Mouse (Mus musculus) kidney, postnatal 14 days (tissue): Measurements from ENCODE around the gene Dusp22.

Experiments
- DNase-seq: peaks from one replicate; pipeline ENCODE4 v3.0.0; 2022; ENCODE audit warnings: mixed read lengths

Dusp22 gene

GRCm38 (mm10) chr13:30722601-30723000, 62.8 kb downstream of the Dusp22 start:
- no peak for DNase-seq

DNA sequence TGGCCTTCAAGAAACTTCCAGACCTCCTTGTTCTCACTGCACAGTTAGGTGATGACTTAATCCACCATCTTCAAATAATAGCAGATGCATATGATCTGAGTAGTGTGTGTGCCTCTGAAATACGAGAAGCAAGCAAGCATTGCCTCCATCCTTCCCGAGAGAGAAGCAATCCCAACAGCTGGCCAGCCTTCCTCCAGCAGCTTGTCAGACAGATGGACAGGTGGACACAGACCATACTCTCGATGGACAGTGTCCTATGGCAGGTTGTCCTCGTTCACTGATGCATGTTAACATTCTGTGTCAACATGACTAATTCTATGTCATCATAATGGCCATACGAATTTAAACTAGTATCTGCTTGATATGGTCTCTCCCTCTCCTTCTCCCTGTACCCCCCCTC, 63.5 kb downstream of the Dusp22 start:
- no peak for DNase-seq

- no peak for DNase-seq
Measured at GRCm38 (mm10) chr13:30723858-30724257, 64.1 kb downstream of the Dusp22 start.

DNA sequence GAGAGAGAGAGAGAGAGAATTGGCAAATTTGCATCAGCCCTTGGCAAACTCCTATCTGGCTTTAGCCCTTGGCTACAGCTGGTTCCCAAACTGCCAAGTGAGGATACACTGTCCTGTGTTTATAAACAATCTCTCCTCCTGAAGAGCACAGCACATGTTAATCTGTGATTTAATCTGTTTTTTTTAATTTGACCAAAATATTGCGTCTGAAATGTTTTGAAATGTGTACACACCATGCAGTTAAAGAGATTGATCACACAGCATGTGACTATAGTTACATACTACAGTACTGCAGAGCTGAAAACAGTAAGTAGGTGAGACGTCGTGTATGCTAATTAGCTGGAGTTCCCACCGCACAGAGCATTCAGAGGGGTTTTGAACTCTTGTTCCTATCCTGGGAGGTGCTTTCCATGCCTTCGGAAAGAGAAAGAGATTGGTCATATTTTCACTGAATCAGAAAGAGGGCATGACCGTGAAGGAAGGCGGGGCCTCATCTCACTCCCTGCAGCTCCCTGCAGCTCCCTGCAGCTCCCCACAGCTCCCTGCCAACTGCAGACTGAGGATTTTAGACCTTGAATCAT, 65.0 kb downstream of the Dusp22 start:
- DNase-seq, result no peak

- no peak for DNase-seq
Measured at GRCm38 (mm10) chr13:30726879-30727278, 67.1 kb downstream of the Dusp22 start.

- no peak for DNase-seq
Measured at GRCm38 (mm10) chr13:30728155-30728554, 68.4 kb downstream of the Dusp22 start.

DNA sequence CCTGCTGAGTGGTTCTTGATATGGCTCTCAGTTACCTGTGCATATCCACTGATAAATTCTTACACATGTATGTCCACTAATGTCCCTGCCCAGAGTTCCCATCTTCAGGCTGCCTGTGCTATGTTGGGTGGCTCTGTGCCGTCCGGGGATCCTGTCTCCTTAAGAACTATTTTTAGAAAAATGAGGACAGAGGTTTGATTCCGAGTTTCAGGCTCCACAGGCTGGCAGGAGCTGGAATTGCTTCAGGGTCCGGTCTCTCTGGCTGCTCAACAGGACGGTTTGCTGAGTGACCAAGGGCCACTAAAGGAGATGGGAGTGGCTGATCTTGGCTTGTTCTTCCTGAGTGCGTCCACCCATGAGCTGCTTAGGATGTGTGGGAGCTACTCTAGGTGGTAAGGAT, 69.4 kb downstream of the Dusp22 start:
- DNase-seq, result peak; percentile 35

DNA sequence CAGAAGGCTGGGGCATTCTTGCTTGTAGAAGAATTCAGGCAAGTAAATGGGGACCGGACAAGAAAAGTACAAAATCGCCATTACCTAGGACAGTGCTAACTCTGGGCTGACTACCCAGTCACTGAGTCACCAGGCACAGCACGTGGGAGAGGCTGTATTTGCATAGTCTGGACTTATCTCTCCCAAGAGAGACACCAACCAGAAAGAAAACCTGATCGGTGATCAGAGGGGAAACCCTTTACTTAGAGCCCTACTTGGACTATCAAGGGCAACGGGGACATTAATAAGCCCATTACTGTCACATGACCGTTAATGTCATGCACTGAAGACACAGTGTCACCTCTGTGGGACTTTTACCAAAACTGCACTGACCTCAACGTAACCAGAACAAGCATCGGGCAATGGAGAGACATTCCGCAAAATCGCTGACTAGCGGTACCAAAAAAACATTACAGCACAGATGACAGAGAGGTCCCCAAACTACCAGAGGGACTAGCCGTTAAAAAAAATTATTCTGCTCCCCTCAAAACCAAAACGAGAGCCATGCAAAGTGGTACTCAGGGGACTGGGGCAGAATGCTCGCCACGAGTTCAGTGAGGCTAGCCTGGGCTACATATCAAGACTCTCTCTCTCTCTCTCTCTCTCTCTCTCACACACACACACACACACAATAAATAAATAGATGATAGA, 70.5 kb downstream of the Dusp22 start:
- DNase-seq, result no peak

DNA sequence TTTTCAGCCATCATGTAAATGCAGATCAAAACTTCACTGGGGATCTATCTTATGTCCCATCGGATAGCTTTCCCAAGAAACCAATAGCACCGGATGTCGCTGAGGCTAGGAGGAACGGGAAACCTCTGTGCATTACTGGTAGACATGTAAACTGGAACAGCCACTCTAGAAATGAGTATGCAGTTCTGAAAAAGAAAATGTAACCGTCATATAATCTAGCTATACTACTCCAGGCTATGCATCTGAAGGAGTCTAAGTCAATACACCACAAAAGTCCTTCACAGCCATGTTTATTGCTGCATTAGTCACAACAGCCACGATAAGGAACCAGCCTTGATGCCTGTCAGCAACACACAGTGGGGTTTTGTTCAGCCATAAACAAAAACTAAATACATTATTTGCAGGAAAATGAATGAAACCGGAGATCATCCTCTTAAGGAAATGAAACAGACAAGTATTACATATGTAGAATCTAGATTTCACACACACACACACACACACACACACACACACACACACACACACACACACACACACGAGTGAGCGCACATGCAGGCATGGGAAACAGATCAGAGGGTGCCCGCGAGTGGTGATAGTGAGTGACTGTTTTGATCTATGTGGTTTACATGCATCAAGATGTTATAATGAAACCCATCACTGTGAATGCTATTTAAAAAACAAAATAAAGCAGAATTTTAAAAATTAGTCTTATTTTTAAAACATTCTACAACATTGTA, 73.1 kb downstream of the Dusp22 start:
- no peak for DNase-seq

- DNase-seq, result no peak
Measured at GRCm38 (mm10) chr13:30736721-30737120, 76.9 kb downstream of the Dusp22 start.

DNA sequence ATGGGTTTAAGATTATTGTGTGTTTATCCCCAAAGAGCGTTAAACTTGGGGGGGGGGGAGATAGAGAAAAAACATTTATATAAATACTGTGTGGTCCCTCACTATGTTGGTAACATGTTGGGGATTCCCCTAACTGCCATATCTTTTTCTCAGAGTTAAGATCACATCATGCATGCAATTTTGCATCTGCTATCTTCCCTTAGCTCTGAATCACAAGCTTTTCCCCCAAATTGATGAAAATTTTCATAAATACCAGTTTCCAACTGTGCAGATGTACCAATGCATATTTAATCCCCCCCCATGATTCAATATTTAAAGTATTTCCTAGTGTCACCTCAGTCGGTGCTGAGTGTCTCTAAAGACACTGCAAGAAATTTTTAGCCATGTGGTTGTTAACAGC, 77.5 kb downstream of the Dusp22 start:
- DNase-seq, result no peak

DNA sequence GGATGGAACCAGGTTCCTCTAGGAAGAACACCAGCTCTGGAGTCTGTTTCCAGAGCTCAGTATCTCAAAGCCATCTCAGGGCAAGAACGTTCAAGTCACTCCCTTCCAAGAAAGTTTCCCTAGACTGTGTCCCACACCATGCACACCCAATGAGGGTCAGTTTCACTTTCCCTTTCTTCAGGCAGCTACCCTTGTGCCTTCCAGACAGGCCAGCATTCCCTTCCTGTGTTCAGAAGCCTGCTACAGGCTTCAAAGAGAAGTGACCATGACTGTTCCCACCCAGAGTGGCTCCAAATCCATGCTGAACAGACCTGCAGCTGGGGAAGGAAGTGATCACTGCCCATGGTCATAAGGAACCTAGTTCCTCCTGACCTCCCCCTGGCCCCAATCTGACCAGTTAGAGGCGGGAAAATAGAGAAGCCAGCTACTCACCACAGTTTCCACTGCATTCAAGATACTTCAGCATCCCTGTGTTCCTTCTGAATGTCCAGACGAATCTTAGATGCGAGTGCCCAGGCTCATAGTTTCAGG, 78.6 kb downstream of the Dusp22 start:
- DNase-seq, result no peak

DNA sequence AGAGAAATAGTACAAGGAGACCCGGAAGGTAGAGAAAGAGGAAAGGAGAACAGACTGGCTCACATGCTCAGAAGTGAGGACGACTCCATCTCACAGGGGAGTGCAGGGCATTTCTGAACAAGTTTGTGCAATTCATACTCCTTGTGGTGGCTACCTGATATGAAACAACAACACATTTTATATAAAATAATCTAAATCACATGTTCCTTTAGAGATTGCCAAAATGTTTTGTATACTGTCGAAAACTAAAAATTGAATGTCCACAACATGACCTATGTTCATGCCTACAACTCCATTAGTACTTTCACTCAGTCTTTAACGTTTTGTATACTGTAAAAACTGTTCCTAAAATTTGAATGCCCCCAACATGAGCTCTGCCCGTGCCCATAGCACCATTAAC, 81.4 kb downstream of the Dusp22 start:
- no peak for DNase-seq

DNA sequence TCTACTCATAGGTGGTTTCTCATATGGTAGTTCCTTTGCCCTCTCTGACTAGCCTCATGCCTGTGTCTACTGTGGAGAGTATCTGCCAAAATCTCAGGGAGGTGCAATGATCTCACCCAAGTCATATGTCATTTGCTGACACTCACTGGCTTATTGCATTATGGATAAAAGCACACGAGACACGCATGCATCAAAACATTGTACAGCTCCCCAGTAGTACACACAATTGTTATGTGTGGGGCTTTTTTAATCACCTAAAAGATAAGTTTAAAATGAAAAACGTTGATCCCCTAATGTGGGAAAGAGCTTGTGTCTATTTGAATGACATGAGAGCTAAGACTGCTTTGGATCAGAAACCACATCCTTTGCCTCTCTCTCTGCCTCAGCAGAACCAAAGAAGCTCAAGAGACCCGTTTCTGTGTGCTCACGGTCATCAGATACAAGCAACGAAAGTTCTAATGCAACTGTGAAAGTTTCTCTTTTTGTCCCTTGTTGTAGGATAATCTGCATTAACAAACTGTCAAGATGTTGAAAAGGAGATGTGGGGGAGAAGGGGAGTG, 82.7 kb downstream of the Dusp22 start:
- no peak for DNase-seq

GRCm38 (mm10) chr13:30745121-30745520, 85.3 kb downstream of the Dusp22 start:
- DNase-seq, result no peak

DNA sequence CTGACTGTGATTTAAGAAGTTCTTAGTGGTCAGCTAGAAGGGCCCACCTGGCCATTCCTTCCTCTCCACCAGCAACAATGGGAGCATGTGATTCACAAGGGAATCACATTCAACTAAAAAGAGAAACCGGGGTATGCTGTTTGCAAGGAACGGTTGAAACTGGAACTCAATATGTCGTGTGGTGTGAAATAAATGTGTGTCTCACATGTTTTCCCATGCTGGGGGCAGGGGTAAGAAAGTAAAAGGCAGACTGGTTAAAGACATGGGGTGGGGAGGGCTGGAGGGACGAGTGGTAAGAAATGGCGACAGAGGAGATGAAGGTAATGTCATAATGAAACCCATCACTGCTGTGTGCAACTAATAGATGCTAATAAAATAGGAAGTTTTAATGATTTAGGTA, 87.3 kb downstream of the Dusp22 start:
- DNase-seq, result no peak

DNA sequence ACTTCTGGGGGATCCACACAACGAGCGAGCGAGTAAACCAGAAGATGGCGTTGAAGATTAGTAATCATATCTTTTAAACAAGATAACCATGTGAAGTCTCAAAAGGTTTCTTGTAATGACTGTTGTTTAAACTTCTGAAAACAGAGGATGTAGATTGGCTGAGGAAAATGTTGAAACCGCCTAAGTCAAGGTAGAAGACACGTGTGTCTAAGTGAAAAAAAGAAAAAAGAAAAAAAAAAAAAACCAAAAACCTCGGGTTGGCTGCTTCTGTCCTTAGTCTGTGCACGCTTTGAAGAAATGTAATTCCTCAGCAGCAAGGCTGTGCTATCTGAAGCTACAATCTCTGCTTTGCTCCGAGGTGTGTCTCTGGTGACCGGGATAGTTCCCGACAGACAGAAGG, 87.7 kb downstream of the Dusp22 start:
- DNase-seq, result no peak

DNA sequence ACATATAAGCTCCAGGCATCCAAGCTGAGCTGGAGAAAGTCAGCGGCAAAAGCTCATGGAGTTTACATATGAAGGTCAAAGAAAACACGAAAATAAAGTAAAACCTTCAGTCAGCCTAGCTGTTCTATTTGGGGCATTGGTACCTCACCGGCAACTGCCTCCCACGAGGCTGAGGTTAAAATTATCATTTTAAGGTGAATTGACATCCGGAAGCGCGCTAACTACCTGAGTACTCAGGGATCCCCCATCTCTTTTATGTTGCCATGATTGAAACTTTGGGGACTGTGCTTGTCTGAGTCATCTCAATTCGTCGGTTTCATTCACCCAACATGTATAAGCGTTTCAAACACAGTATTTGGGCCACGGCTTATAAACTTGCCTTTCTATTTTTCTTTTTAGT, 88.5 kb downstream of the Dusp22 start:
- DNase-seq, result no peak

- peak; percentile 53 for DNase-seq
Measured at GRCm38 (mm10) chr13:30749021-30749556, 89.3 kb downstream of the Dusp22 start, which contains the start of gene Irf4. Irf4 (plus strand) TSS chr13:30749226.

DNA sequence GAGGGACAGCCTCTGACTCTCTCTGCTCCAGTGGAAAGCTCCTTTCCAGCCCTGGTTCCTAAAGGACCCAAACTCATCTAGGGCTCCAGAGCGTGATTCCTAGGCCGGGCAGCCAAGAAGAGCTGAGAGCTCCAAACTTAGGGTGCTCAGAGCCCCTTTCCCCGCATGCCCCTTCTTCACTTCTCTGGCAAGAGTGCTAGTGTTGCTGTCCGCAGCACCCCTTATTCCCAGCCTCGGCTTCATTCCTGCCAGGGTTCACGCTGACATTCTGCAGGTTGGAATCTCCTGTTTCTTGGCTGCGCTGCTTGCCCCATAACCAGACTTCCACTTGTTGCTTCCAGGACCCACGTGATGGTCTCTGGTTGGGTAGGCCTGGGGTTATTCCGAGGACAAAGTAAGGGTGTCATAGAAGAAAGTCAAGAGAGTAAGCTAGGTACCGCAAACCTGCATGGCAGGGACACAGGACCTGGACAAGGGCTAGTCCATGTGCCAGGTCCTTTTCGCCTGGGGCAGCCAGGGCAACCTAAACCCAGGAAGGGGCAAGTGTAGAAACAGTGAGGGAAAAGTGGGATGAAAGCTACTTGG, 89.8 kb downstream of the Dusp22 start:
- DNase-seq, result no peak

- DNase-seq, result no peak
Measured at GRCm38 (mm10) chr13:30750461-30751303, 90.9 kb downstream of the Dusp22 start.

- DNase-seq, result no peak
Measured at GRCm38 (mm10) chr13:30751304-30751580, 91.4 kb downstream of the Dusp22 start.
